Mouse (Mus musculus): ENCODE results near the gene Snx10. TPM values are rescaled to one million over a fixed set of nuclear protein-coding genes. Genes with fewer than 3 reads are reported as not detected.
"Not testable (repeated sequence)": the region's sequence is repeated elsewhere in the genome, so short reads cannot be mapped to it uniquely, and the experiment has no call there.

The Snx10 gene
- 10 to 100 TPM in 1 of 2 experiments, 1 to 10 TPM in 1; 7.9 to 10.4 TPM for total RNA-seq (2021)

GRCm38 (mm10) chr6:51523807-51524320 lies at the start of gene Snx10:
Gene Snx10 (plus strand): TSS chr6:51523901.
- peak; percentile 48 for DNase-seq

DNA sequence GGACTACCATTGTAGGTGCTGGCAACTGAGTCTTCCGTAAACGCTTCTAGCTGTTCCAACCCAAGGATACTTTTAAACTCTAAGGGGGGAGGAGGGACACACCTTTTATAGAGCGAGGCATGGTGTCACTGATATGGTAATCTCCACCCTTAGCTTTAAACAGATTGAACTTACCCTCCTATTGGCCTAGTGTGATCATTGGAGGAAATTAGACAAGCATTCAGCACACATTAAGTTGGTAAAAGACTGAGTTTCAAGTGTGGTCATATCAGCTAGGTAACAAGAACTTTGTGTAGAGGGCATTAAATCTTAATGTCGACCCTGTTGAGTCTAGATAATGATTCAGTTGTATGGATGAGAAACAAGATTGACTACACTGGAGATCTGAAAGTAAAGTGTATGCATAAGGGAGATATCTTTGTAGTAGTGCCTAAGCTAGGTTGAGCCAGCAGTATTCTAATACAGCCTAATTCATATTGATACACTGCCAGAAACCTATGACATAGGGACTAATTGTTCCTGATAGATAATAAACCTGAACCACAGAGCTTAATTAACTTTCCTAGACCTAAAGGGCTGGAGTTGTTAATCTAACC lies 44.5 kb upstream of the Snx10 start:
- no peak for DNase-seq

DNA sequence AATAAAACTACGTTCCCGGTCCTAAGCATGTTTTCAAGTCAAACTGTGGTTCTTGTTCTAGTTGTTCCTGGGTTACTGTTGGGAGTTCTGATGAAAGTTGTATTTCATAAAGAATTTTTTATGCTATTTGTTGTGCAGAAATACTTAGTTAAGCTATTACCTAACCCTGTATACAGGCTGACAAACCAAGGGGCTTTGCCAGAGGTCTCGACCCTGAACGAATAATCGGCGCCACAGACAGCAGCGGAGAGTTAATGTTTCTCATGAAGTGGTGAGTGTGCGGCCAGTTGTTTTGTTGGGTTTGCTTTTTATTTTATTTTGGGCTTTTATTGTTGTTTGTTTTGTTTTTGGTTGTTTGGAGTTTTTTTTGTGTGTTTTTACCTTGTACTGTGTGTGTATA lies 42.2 kb upstream of the Snx10 start:
- no peak for DNase-seq

GRCm38 (mm10) chr6:51483861-51484260 lies 39.8 kb upstream of the Snx10 start:
- no peak for DNase-seq

- DNase-seq, result not testable (repeated sequence)
Observed at GRCm38 (mm10) chr6:51484556-51484955, 39.1 kb upstream of the Snx10 start.

- DNase-seq, result no peak
Observed at GRCm38 (mm10) chr6:51485646-51486045, 38.1 kb upstream of the Snx10 start.

GRCm38 (mm10) chr6:51486076-51486710 lies 37.5 kb upstream of the Snx10 start:
- DNase-seq, result no peak

GRCm38 (mm10) chr6:51486731-51487130 lies 37.0 kb upstream of the Snx10 start:
- DNase-seq, result no peak

- peak; percentile 23 for DNase-seq
Observed at GRCm38 (mm10) chr6:51489787-51490186, 33.9 kb upstream of the Snx10 start.

DNA sequence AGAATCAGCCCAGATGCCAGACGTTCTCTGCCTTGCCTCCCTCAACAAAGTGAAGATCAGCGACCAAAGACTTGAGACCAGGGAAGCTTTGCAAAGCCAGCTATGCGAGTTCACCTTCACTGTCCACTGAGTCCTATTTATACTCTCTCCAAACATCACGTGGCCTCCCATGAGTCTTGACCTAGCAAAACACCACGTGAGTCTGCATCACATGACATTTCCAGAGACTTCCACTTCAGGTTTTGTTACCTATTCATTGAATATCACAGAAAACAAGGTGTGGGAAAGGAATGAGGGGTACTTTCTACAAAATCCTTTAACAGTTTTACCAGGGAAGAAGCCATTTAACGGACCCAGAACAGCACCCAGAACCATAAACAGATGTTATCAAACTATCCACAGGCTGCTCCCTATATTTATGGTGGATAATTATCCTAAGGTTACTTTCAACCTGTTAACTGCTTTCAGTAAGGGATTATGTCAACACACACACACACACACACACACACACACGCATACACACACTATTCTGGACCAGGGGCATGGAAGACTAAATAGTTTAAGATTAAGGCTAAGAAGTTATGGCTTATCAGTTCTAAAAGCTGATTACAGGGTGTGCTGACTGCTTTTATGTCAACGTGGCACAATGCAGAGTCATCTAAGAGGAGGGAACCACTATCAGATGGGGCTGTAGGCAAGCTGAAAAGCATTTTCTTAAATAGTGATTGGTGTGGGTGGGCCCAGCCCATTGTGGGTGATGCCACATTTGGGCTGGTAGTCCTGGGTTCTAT lies 26.2 kb upstream of the Snx10 start:
- no peak for DNase-seq

DNA sequence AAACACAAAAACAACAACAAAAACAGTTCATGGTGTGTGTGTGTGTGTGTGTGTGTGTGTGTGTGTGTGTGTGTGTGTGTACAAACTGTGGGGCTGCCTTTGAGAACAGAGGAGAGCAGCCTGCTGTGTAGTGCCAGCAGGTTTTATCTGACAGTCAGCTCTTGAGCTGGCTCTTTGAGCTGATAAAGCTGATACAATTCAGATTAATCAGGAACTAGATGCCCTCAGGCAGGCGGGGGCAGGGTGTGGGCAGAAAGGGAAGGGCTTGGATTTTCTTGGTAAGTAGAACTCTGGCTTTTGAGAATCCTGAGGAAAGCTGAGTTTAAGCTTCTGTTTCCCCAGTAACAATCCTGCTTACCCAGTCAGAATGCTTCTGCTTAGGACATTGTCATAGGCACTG lies 18.0 kb upstream of the Snx10 start:
- DNase-seq, result no peak

- DNase-seq, result no peak
Observed at GRCm38 (mm10) chr6:51507556-51507955, 16.1 kb upstream of the Snx10 start.

- DNase-seq, result peak; percentile 82
Observed at GRCm38 (mm10) chr6:51508750-51509648, 14.7 kb upstream of the Snx10 start.

DNA sequence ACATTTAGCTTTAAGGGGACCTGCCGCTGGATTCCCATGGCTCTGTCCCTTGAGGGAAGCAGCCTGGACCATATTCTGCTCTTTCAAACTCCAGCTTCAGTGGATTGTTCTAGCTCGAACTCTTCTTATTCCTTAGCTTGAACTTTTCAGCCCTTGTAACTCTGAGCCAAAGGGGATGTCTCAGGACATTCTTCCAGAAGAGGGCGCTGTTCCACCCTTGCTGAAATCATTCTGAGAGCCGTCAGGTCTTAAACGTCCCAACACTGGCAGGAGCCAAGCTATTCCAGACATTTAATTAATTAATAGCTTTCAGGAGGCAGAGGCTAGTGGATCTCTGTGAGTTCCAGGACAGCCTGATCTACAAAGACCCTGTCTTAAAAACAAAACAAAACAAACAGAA lies 13.6 kb upstream of the Snx10 start:
- DNase-seq, result peak; percentile 68

- no peak for DNase-seq
Observed at GRCm38 (mm10) chr6:51510946-51511345, 12.8 kb upstream of the Snx10 start.

DNA sequence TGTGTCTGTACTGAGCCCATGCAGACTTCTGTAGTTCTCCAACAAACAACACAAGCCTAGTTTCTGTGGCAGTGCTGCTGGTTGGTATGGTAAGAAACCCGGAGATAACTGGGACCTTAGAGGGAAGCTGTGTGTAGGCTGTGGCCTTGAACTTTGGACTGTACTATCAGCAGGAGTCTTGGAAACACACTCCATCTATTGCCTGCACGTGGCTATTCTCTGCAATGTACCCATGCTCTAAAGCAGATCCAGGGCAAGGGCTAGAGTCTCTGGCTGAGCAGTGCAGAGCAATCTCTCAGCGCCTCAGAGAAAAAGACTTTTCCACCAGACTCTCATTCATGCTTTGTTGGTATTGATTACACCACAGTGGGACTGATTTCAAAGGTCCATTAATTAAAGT lies 10.0 kb upstream of the Snx10 start:
- no peak for DNase-seq

GRCm38 (mm10) chr6:51514860-51515259 lies 8.8 kb upstream of the Snx10 start:
- DNase-seq, result no peak

DNA sequence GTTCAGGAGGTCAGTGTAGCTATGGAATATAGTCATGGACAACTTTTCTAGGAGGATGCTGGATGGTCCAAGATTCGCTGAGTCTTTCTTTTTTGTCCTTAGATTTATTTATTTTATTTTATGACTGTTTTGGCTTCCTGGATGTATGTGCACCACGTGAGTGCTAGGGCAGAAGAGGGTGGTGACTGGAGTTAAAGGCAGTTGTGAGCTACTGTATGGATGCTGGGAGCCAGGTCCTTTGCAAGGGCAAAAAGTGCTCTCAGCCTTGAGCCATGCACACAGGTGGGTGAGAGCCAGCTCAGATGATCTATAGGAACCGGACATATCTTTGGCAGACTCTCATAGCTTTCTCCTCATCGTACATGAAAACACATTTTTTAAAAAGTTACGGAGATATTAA lies 391 bp upstream of the Snx10 start:
- DNase-seq, result no peak

- DNase-seq, result peak; percentile 11
Observed at GRCm38 (mm10) chr6:51524321-51524931, 725 bp downstream of the Snx10 start.

- DNase-seq, result no peak
Observed at GRCm38 (mm10) chr6:51525001-51525400, 1.3 kb downstream of the Snx10 start.

- DNase-seq, result no peak
Observed at GRCm38 (mm10) chr6:51529457-51529856, 5.8 kb downstream of the Snx10 start.

Measured in heart, postnatal 4 days (tissue).